Mouse (Mus musculus) kidney, embryonic 15.5 days (tissue): ENCODE results near the gene Zbtb20. TPM values are rescaled to one million over a fixed set of nuclear protein-coding genes. Genes with fewer than 3 reads are reported as not detected.

Experiments
- ATAC-seq: fragments of 200-750 bp; cut with Nextera tagmentation; replicated peaks from 2 replicates; pipeline ENCODE4 v1.8.0; 2017; ENCODE audit warnings: moderate TSS enrichment; ENCODE audit not compliant: low FRiP score
- H3K27ac ChIP-seq: fragments of 300-500 bp; sonication (generic); 2 replicates; pipeline ENCODE4 v1.5.1; 2015; ENCODE audit warnings: mild to moderate bottlenecking, inconsistent platforms
- H3K27me3 ChIP-seq: fragments of 300-500 bp; sonication (generic); 2 replicates; pipeline ENCODE4 v1.6.1; 2015; ENCODE audit warnings: inconsistent platforms
- H3K36me3 ChIP-seq: fragments of 300-500 bp; sonication (generic); 2 replicates; pipeline ENCODE4 v1.6.1; 2015; ENCODE audit warnings: inconsistent platforms
- H3K4me1 ChIP-seq: fragments of 300-500 bp; sonication (generic); 2 replicates; pipeline ENCODE4 v1.6.1; 2015; ENCODE audit warnings: inconsistent platforms
- H3K4me2 ChIP-seq: fragments of 300-500 bp; sonication (generic); 2 replicates; pipeline ENCODE4 v1.6.1; 2015; ENCODE audit warnings: moderate library complexity, mild to moderate bottlenecking, inconsistent platforms
- H3K4me3 ChIP-seq: fragments of 300-500 bp; sonication (generic); replicated peaks from 2 replicates; pipeline ENCODE4 v1.5.1; 2015; ENCODE audit warnings: mild to moderate bottlenecking, inconsistent platforms
- H3K9ac ChIP-seq: fragments of 300-500 bp; sonication (generic); 2 replicates; pipeline ENCODE4 v1.6.1; 2015; ENCODE audit warnings: mild to moderate bottlenecking, inconsistent platforms
- H3K9me3 ChIP-seq: fragments of 300-500 bp; sonication (generic); replicated peaks from 2 replicates; pipeline ENCODE4 v1.6.1; 2016; ENCODE audit warnings: inconsistent platforms
- WGBS: fragments of 180-500 bp; shearing (Covaris S2); methylation state at CpG from one replicate; pipeline ENCODE4 v1.1.7; 2015; ENCODE audit warnings: mixed read lengths; 5-methylcytosine and 5-hydroxymethylcytosine counted together
- polyA plus RNA-seq: library from polyadenylated mRNA; unstranded; fragments of >200 nt; fragmentation: Nextera tagmentation; extraction: Ambion mirVana; gene quantifications from 2 replicates; pipeline ENCODE4 v1.2.1, GENCODE M21; 2015

Gene Zbtb20
- polyA plus RNA-seq, 1 experiment from 2014 or later: 41.2 TPM

- no peaks in the 10 kb centered on the region for H3K27me3 ChIP-seq
- H3K27ac ChIP-seq: no peak overlapping the region
- no peaks in the 10 kb centered on the region for H3K36me3 ChIP-seq
- no peak overlapping the region for H3K4me3 ChIP-seq
- no peak for ATAC-seq
- H3K9ac ChIP-seq: no peak overlapping the region
- no peaks in the 10 kb centered on the region for H3K4me1 ChIP-seq
- 82% methylated on average over 5 of the region's 5 CpGs for WGBS
- H3K4me2 ChIP-seq: no peak overlapping the region
- no peaks in the 10 kb centered on the region for H3K9me3 ChIP-seq
Measured at GRCm38 (mm10) chr16:43513933-43514332, 638.3 kb downstream of the Zbtb20 start.

- ATAC-seq: no peak
- Histone ChIP-seq H3K27me3 (no peaks in the 10 kb centered on the region), H3K9me3 (no peaks in the 10 kb centered on the region), H3K4me2 (no peak overlapping the region), H3K36me3 (no peaks in the 10 kb centered on the region), H3K27ac (no peak overlapping the region), H3K4me1 (0 out of 2 replicates have a peak, but pooled peaks cover 3% of the 10 kb centered on the region), H3K4me3 (no peak overlapping the region), H3K9ac (no peak overlapping the region)
- 83% methylated on average over 4 of the region's 4 CpGs for WGBS
Measured at GRCm38 (mm10) chr16:43515538-43515937, 639.9 kb downstream of the Zbtb20 start.

GRCm38 (mm10) chr16:43520274-43520673 lies 644.6 kb downstream of the Zbtb20 start:
- H3K27ac ChIP-seq: no peak overlapping the region
- H3K4me2 ChIP-seq: no peak overlapping the region
- peaks cover 13% of the 10 kb centered on the region; the same call in 1 of the 2 replicates for H3K4me1 ChIP-seq
- no peak overlapping the region for H3K4me3 ChIP-seq
- no peaks in the 10 kb centered on the region for H3K9me3 ChIP-seq
- no peaks in the 10 kb centered on the region for H3K36me3 ChIP-seq
- H3K27me3 ChIP-seq: no peaks in the 10 kb centered on the region
- ATAC-seq: no peak
- H3K9ac ChIP-seq: no peak overlapping the region
- 73% methylated on average over 2 of the region's 2 CpGs for whole genome bisulfite sequencing

DNA sequence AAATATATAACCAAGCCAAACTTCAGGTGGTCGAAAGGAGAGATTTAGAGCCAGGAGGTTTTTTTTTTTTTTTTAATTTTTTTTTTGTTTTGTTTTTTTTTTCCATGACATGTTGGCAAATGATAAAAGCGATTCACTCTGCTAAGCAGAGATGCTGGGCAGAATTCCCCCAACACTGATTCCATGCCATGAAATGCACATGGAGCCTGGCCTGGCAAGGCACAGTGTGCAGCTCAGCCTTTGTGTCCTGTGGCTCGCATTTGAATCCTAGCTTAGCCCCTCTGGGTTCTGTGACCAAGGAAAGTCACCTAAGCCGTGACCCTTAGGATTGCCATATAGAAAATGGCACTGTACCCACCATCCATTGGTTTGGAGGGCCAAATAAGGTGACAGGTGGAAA lies 646.8 kb downstream of the Zbtb20 start:
- ATAC-seq: no peak
- Histone ChIP-seq H3K36me3 (no peaks in the 10 kb centered on the region), H3K27ac (no peak overlapping the region), H3K4me2 (no peak overlapping the region), H3K9ac (no peak overlapping the region), H3K27me3 (no peaks in the 10 kb centered on the region), H3K9me3 (no peaks in the 10 kb centered on the region), H3K4me1 (peaks cover 13% of the 10 kb centered on the region; the same call in 1 of the 2 replicates), H3K4me3 (no peak overlapping the region)
- 86% methylated on average over 4 of the region's 4 CpGs for WGBS

GRCm38 (mm10) chr16:43524179-43524578 lies 648.5 kb downstream of the Zbtb20 start:
- no peaks in the 10 kb centered on the region for H3K36me3 ChIP-seq
- no peaks in the 10 kb centered on the region for H3K27me3 ChIP-seq
- no peaks in the 10 kb centered on the region for H3K9me3 ChIP-seq
- peaks cover 13% of the 10 kb centered on the region; the same call in 1 of the 2 replicates for H3K4me1 ChIP-seq
- H3K4me2 ChIP-seq: no peak overlapping the region
- WGBS: 77% methylated on average over 9 of the region's 9 CpGs
- no peak overlapping the region for H3K27ac ChIP-seq
- no peak overlapping the region for H3K9ac ChIP-seq
- no peak overlapping the region for H3K4me3 ChIP-seq
- ATAC-seq: no peak

GRCm38 (mm10) chr16:43525624-43526023 lies 649.9 kb downstream of the Zbtb20 start:
- no peak for ATAC-seq
- WGBS: 95% methylated on average over 6 of the region's 6 CpGs

GRCm38 (mm10) chr16:43528300-43528699 lies 652.6 kb downstream of the Zbtb20 start:
- H3K4me1 ChIP-seq: peaks cover 4% of the 10 kb centered on the region; the same call in 1 of the 2 replicates
- 77% methylated on average over 1 of the region's 1 CpGs for WGBS

More at GRCm38 (mm10) chr16:43525624-43526023, 649.9 kb downstream of the Zbtb20 start:
- Histone ChIP-seq H3K27me3 (no peaks in the 10 kb centered on the region), H3K9me3 (no peaks in the 10 kb centered on the region), H3K4me3 (no peak overlapping the region), H3K36me3 (no peaks in the 10 kb centered on the region), H3K4me1 (peaks cover 9% of the 10 kb centered on the region; the same call in 1 of the 2 replicates), H3K27ac (no peak overlapping the region), H3K4me2 (no peak overlapping the region), H3K9ac (no peak overlapping the region)

DNA sequence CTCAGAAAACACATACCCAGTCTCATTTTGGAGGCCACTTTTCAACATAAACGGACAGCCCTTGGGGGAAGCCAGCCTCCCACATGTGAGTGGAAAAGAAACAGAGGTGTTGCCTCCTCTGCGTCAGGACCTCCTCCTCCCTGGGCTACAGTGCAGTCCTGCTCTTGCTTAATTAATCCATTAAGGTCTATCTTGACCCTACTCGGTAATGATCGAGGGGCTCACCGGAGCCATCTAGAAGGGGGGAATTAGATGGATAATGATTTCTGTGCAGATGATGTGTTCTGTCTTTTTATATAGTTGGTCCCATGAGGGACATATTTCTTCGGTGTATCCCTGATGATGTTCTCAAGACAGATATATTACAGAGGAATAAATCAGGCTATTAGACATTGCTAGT lies 655.6 kb downstream of the Zbtb20 start:
- no peaks in the 10 kb centered on the region for H3K9me3 ChIP-seq
- H3K4me3 ChIP-seq: no peak overlapping the region
- no peak for ATAC-seq
- H3K9ac ChIP-seq: no peak overlapping the region
- no peaks in the 10 kb centered on the region for H3K27me3 ChIP-seq
- no peak overlapping the region for H3K4me2 ChIP-seq
- H3K36me3 ChIP-seq: no peaks in the 10 kb centered on the region
- no peak overlapping the region for H3K27ac ChIP-seq
- WGBS: 57% methylated on average over 6 of the region's 6 CpGs
- H3K4me1 ChIP-seq: no peaks in the 10 kb centered on the region

More at GRCm38 (mm10) chr16:43528300-43528699, 652.6 kb downstream of the Zbtb20 start:
- Histone ChIP-seq H3K4me2 (no peak overlapping the region), H3K4me3 (no peak overlapping the region), H3K9ac (no peak overlapping the region), H3K27me3 (no peaks in the 10 kb centered on the region), H3K36me3 (no peaks in the 10 kb centered on the region), H3K9me3 (no peaks in the 10 kb centered on the region), H3K27ac (no peak overlapping the region)
- no peak for ATAC-seq

DNA sequence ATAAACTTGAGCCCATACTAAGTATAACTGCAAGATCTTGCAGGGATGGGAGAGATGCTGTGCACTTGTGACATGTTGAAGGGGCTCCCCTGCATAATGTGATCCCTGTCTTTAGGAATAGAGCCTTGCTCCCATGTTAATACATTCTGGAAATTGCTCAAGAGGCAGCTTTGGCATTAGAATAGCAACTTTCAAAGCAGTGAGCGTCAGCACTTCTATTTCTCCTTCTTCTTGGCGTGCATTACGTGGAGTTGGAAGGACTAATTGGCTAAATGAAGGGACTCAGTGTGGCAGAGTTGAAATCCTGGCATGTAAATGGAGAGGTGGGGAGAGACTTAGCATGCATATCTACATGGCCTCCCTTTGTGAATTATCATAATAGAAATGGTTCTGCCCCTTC lies 658.4 kb downstream of the Zbtb20 start:
- Histone ChIP-seq H3K9ac (no peak overlapping the region), H3K4me3 (no peak overlapping the region), H3K27ac (no peak overlapping the region), H3K4me2 (no peak overlapping the region), H3K27me3 (no peaks in the 10 kb centered on the region), H3K36me3 (no peaks in the 10 kb centered on the region), H3K9me3 (no peaks in the 10 kb centered on the region), H3K4me1 (0 out of 2 replicates have a peak, but pooled peaks cover under 1% of the 10 kb centered on the region)
- ATAC-seq: no peak
- 93% methylated on average over 3 of the region's 3 CpGs for WGBS

DNA sequence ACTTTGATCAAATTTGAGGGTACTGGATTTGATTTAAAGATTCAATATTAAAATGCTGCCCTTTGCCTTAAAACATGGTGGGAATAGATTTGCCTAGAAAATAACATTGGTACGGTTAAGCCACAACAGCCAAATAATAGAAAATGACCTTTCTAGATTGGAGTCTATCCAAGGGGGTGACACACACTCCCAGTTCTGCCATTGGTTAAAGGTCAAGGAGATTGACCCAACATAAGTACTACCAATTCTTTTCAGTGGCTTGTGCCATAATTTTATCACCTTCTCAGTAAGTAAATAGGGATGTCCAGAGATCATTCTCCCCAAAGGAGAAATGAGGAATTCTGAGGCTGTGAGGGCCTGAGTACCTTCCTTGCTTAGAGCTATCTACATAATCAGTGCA lies 660.2 kb downstream of the Zbtb20 start:
- Histone ChIP-seq H3K9ac (no peak overlapping the region), H3K4me3 (no peak overlapping the region), H3K9me3 (no peaks in the 10 kb centered on the region), H3K27me3 (no peaks in the 10 kb centered on the region), H3K4me1 (0 out of 2 replicates have a peak, but pooled peaks cover 6% of the 10 kb centered on the region), H3K27ac (no peak overlapping the region), H3K36me3 (no peaks in the 10 kb centered on the region), H3K4me2 (no peak overlapping the region)
- 93% methylated on average over 1 of the region's 1 CpGs for WGBS
- no peak for ATAC-seq

- no peaks in the 10 kb centered on the region for H3K27me3 ChIP-seq
- H3K9ac ChIP-seq: no peak overlapping the region
- H3K4me1 ChIP-seq: 0 out of 2 replicates have a peak, but pooled peaks cover 6% of the 10 kb centered on the region
- H3K36me3 ChIP-seq: no peaks in the 10 kb centered on the region
- no peak overlapping the region for H3K4me3 ChIP-seq
- H3K4me2 ChIP-seq: no peak overlapping the region
- no peaks in the 10 kb centered on the region for H3K9me3 ChIP-seq
- no peak for ATAC-seq
- H3K27ac ChIP-seq: no peak overlapping the region
- 45% methylated on average over 7 of the region's 7 CpGs for WGBS
Measured at GRCm38 (mm10) chr16:43537163-43537562, 661.5 kb downstream of the Zbtb20 start.

DNA sequence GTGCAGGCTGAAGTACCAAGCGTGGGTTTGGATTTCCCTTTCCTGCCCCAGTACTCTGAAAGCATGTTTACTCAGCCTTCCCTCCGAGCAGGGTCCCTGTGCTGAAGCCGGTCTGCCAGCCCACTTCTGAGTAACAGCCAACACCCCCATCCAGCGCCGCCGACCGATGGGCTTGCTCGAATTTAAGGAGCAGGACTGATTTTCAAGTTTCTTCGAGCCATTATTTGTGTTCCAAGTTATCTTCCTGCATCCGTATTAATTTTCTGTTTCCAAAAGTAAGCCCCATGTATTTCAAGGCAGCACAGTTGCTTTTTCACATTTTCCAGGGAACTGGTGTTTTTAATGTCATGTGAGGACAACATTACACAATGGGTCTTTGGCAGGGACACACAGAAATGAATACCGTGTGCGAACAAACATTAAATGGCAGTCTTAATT lies 664.0 kb downstream of the Zbtb20 start:
- Histone ChIP-seq H3K4me2 (no peak overlapping the region), H3K9me3 (no peaks in the 10 kb centered on the region), H3K36me3 (no peaks in the 10 kb centered on the region), H3K27ac (no peak overlapping the region), H3K4me3 (no peak overlapping the region), H3K9ac (no peak overlapping the region), H3K4me1 (0 out of 2 replicates have a peak, but pooled peaks cover 6% of the 10 kb centered on the region), H3K27me3 (no peaks in the 10 kb centered on the region)
- 80% methylated on average over 12 of the region's 12 CpGs for WGBS
- no peak for ATAC-seq

GRCm38 (mm10) chr16:43540108-43540507 lies 664.4 kb downstream of the Zbtb20 start:
- no peak overlapping the region for H3K27ac ChIP-seq
- no peak overlapping the region for H3K9ac ChIP-seq
- H3K9me3 ChIP-seq: no peaks in the 10 kb centered on the region
- H3K27me3 ChIP-seq: no peaks in the 10 kb centered on the region
- peaks cover 10% of the 10 kb centered on the region for H3K4me1 ChIP-seq
- no peaks in the 10 kb centered on the region for H3K36me3 ChIP-seq
- ATAC-seq: no peak
- WGBS: 34% methylated on average over 3 of the region's 3 CpGs
- no peak overlapping the region for H3K4me3 ChIP-seq
- H3K4me2 ChIP-seq: no peak overlapping the region
